Mouse (Mus musculus): ENCODE results near the gene Hfe2. TPM values are rescaled to one million over a fixed set of nuclear protein-coding genes. Genes with fewer than 3 reads are reported as not detected.
A peak's percentile ranks its signal among the peaks of the same experiment; 100 is the strongest.

Gene Hfe2
- total RNA-seq, 1 experiment from 2014 or later: not detected

DNA sequence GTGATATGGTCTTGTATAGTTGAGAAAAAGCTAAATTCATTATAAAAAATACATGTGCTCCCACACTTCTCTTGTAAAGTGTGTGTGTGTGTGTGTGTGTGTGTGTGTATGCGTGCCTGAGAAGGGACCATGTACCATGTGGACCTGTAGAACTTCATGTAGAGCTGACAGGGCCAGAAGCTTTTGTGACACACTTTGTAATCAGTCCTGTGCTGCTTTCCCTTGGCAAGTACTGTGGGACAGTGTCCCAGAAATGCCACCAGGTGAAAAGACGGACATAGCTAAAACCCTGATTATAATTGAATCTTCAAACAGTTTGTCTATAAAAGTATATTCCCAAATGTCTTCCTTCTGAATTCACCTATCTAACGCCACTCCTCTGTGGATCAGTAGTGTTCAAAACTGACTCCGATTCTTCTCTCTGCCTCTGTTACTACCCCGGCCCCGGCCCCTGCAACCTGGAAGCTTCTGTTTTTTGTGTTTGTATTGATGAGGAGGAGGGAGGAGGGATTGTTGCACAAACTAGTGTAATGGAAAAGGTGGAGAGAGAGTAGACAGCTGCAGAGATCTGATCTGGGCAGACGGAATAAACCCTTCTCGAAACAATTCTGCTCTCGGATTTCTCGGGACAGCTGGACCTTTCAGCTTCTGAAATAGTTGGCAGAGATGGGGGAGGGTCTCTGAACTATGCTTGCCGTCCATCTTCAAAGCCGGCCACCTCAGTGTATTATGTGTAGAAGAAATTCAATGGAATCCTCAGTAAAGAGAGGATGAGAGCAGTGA, 753 bp upstream of the Hfe2 start:
- ATAC-seq (replicated peaks; ENCODE audit: low read depth, poor library complexity, severe bottlenecking): no peak

DNA sequence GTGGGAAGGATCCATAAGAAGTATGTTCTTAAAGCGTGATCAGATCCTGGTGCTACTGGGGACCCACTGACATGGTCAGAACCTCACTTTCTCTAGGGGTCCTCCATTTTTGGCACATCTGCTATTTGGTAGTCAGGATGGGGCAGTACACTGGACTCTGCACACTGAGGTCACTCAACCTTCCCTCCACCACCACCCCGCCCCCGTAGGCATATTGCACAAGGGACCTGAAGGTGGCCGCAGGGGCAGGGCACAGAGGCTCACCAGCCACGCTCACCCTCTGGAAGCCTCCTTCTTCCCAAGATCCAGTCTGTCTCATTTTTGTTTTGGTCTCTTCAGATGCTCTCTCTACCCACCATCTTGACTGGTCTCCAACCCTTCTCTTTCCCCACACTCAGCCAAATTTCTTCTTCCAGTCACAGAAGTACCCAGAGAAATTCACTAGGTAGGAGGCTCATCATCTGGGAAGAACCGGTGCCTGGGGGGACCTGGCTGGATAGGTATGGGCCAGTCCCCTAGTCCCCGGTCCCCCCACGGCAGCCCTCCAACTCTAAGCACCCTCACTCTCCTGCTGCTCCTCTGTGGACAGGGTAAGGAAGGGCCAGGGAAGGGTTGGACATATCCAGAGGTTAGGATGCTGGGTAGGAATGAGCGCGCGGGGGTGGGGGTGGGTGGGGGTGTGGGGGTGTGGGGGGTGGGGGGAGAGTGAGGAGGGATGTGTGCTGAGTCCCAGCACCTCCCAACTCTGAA, 1.2 kb downstream of the Hfe2 start:
- ATAC-seq (replicated peaks; ENCODE audit: low read depth, poor library complexity, severe bottlenecking): no peak

DNA sequence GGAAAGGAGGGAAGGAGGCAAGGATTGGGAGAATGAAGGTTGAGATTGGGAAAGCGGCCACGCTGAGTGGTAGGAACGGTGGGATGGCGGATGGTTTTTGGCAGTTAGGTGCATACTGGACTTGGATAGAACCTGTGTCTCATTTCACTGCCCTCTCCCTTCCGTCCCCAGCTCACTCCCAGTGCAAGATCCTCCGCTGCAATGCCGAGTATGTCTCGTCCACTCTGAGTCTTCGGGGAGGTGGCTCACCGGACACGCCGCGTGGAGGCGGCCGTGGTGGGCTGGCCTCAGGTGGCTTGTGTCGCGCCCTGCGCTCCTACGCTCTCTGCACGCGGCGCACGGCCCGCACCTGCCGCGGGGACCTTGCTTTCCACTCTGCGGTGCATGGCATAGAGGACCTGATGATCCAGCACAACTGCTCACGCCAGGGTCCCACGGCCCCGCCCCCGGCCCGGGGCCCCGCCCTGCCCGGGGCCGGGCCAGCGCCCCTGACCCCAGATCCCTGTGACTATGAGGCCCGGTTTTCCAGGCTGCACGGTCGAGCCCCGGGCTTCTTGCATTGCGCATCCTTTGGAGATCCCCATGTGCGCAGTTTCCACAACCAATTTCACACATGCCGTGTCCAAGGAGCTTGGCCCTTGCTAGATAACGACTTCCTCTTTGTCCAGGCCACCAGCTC, 2.0 kb downstream of the Hfe2 start:
- peak; percentile 25; the same call in 1 of the 2 replicates for ATAC-seq (replicated peaks; ENCODE audit: low read depth, poor library complexity, severe bottlenecking)

DNA sequence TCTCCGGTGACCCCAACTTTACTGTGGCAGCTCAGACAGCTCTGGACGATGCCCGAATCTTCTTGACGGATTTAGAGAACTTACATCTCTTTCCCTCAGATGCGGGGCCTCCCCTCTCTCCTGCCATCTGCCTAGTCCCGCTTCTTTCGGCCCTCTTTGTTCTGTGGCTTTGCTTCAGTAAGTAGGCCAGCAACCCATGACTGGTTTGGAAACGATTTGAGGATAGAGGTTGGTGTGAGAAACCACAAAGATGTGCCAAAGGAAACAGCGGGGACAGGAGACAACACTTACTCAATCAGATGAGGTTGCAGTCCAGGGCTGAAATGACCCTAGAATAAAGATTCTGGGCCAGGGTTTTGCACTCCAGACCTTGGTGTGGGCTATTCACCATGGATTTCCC, 3.5 kb downstream of the Hfe2 start:
- ATAC-seq (replicated peaks; ENCODE audit: low read depth, poor library complexity, severe bottlenecking): no peak

DNA sequence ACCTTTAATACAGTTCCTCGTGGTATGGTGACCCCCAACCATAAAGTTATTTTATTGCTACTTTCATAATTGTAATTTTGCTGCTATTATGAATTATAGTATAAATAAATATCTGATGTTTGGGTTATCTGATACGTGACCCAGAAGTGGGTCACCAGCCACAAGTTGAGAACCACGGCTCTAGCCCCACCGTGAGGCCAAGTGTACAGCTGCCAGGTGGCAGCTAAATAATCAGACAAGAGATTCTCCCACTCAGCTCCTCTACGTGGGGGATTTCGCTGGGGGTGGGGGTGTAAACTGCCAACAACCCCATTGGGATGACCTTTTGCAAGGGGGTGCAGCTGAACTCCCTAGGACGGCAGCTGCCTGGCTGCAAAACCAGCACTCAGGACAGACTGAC, 7.1 kb downstream of the Hfe2 start:
- no peak for ATAC-seq (replicated peaks; ENCODE audit: low read depth, poor library complexity, severe bottlenecking)

DNA sequence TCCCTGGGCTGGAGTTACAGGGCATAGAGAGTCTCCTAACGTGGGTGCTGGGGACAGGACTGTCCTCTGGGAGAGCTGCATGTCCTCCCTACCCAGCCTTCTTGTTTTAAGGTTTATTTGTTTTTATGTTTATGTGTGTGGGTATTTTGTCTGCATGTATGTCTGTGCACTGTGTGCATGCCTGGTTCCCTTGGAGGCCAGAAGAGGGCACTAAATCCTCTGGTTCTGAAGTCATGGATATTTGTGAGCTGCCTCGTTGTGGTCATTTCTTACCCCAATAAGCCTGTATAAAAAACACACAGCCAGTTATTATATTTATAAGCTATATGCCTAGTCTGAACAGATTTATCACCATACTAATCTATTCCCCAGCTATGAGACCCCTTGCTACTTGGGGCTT, 9.3 kb downstream of the Hfe2 start:
- ATAC-seq (replicated peaks; ENCODE audit: low read depth, poor library complexity, severe bottlenecking): no peak

DNA sequence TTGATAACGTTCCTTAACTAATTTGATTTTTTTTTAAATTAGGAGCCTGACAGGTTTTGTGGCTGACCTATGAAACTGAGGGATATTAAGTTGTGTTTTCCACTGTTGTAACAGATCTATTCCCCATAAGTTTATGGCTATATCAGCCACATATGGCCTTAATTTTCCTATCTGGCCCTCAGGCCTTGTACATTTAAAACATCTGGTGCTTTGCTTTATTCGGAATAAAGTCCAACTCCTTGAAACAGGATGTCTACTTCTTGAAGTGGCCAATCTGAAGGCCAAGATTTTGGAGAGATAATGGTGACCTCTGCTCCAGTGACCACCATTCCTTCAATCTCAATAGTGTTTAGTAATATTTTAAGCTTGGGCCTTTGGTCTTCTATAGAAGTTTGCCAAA, 14.3 kb downstream of the Hfe2 start:
- ATAC-seq (replicated peaks; ENCODE audit: low read depth, poor library complexity, severe bottlenecking): no peak

DNA sequence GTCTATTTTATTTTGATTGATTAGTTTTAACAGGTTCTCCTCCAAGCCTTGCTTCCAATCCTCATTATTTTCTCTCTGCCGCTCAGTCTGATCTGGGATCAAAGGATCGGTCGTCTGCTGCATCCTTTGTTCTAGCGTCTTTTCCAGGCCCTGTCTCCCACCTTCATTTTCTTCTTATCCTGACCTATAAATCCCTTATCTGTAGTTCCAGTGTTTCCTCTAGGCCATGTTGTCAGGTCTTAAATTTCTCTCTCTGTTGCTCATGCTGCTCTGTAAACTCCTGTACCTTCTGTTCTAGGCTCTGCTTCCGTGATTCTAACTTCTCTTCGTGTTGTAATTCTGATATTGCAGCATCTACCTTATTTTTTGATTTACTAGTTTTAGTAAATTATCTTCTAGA, 15.8 kb downstream of the Hfe2 start:
- ATAC-seq (replicated peaks; ENCODE audit: low read depth, poor library complexity, severe bottlenecking): no peak

DNA sequence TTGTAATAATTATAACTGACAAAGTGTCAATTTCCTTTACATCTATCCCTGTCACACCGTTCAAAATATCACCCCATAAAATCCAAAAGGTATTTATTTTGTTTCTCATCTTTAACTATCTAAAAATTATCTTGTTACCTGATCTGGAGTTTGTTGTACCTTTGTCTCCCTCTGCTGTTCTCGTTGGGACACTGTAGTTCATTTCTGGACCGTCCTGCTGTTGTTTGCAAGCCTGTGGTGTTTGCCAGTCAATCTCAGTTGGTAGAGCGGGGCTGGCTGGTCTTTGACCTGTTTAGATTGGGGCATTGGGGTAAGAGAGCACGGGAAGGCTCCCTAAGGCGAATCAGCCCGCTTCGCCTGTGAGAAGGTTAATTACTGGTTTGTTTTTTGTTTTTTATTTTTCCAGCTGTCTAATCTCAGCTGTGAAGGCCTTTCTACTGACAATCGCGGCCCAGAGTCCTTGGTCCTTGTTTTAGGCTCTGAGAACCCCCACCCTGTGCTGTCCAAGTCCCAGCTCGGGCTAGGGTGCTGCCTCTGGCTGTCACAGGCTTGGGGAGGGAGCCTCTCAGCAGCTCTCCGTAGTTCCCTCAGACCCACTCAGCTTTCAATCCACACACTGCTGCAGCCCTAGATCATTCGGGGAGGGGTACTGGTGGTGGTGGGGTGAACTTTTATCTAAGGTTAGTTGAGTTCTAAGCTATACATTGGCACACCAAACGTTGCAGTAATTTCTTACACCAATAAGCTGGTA, 16.5 kb downstream of the Hfe2 start:
- ATAC-seq (replicated peaks; ENCODE audit: low read depth, poor library complexity, severe bottlenecking): 0 out of 2 replicates have a peak, but pooled peaks have one; percentile 32

DNA sequence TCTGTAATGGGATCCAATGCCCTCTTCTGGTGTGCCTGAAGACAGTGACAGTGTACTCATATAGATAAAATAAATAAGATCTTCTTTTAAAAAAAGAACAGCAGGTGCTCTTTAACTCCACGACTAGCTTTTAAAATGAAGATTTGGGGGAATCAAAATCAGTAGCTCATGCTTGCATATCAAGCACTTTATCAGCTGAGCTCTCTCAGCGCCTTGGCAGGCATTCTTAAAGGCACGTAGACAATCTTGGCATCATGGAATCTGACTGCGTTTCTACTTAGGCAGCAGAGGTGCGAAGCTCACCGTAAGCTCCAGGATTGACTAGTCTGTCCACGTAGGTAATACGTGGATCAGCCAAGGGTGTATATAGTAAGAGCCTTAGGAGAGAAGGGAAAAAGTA, 17.6 kb downstream of the Hfe2 start:
- no peak for ATAC-seq (replicated peaks; ENCODE audit: low read depth, poor library complexity, severe bottlenecking)

DNA sequence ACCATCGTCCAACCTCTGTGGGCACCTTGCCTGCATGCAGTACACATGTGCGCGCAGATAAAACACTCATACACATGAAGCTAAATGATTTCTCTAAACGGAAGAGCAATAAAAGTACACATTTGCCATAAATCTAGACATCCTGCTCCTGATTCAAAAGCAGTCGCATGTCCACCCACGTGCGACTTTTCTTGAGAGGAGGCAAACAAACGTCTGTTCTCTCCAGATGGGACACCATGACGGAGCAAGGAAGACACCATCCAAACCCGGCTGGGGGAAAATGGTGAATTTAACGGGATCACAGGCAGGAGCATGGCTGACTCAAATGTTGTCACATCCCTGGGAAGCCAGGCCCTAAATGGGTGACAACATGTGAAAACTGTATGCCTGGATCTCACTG, 18.4 kb downstream of the Hfe2 start:
- no peak for ATAC-seq (replicated peaks; ENCODE audit: low read depth, poor library complexity, severe bottlenecking)

DNA sequence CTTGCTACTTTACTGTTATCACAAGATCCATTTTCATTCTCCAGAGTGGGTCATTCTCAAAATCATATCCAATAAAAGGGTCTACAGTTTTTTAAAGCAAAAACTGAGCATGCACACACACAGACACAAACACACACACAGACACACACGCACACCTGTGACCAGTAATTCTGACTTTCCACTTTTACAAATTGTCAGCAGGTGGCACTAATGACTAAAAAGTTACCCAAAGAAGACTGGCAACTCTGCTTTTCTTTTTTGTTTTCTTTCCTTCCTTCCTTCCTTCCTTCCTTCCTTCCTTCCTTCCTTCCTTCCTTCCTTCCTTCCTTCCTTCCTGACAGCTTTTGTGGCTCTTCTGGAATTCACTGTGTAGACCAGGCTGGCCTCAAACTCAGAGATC, 20.6 kb downstream of the Hfe2 start:
- no peak for ATAC-seq (replicated peaks; ENCODE audit: low read depth, poor library complexity, severe bottlenecking)

DNA sequence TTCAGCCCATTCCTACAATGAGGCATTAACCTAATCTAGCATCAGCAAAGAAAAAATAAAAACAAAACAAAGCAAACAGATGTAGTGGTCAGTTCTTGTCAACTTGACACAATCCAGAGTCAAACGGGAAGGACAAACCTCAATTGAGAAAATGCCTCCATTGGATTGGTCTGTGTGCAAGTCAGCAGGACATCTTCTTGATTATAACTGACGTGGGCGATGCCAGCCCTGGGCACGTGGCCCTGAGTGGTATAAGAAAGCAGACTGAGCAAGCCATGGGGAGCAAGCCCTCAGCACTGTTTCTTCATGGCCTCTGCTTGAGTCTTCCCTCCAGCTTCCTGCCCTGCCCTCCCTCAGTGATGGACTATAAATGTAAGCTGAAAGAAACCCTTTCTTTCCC, 21.9 kb downstream of the Hfe2 start:
- no peak for ATAC-seq (replicated peaks; ENCODE audit: low read depth, poor library complexity, severe bottlenecking)

DNA sequence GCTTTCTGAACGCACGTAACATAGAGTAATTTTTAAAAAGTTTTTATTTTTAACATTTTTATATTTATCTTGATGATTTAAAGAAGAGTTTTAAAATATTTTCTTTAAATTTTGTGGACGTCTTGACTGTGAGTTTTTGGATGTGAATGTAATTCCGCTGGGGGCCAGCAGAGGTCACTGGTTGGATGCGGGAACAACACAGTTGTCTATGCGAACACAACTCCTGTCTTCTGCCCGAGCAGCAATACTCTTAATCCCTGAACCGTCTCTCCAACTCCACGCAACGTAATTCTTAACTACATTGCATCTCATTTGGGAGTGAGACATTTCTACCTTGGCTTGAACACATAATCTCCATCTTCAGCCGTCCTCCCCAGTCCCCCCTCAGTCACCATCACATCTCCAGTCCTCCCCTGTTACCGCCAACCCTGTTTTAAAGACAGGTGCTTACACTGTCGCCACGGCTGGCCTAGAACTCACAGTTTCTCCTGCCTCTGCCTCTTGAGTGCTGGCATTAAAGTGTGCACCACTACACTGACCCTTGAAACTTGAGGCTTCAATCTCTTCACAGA, 22.5 kb downstream of the Hfe2 start:
- ATAC-seq (replicated peaks; ENCODE audit: low read depth, poor library complexity, severe bottlenecking): peak; percentile 90

DNA sequence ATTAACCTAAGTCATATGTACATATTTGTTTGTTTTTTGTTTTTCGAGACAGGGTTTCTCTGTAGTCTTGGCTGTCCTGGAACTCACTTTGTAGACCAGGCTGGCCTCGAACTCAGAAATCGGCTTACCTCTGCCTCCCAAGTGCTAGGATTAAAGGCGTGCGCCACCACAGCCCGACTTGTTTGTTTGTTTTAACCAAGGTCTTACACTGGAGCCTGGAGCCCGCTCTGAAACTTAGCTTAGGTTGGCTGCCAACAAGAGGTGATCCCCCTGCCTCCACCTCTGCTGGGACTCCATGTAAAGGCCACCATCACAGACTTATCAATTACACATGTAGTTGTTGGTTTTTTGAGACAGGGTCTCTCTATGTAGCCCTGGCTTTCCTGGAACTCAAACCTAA, 23.9 kb downstream of the Hfe2 start:
- ATAC-seq (replicated peaks; ENCODE audit: low read depth, poor library complexity, severe bottlenecking): no peak

DNA sequence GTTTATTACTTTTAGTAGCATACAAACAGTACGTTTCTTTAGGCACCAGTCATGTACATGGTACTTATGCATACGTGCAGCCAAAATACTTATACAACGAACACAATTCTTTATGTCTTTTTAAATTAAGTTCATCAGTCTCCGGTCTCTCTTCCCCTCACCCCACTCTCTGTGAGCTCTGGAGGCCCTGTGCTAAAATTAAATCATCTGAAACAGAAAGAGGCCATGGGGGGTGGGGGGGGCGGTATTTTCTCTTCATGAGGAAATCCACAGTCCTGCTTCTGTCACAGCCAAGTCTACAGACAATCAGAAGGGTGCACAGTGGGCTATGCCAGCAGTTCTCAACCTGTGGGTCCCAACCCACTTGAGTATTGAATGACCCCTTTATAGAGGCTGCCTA, 24.4 kb downstream of the Hfe2 start:
- no peak for ATAC-seq (replicated peaks; ENCODE audit: low read depth, poor library complexity, severe bottlenecking)

DNA sequence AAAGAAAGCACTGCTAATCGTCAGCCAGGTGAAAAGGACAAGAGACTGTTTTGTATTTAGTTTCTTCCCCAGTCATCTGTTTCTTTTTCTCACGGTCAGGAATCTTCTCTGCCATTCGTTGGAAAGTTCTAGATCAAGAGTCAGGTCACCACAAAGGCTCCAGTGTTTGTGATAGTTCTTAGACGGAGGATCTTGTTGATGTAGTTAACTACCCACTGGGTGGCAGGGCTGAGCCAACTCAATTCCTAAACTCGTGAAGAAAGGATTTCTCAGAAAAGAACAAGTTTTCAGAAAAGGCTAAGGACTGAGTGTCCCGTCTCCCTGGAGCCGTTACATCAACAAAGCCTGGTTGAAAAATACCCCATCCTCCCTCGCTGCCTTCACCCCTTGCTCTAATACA, 26.2 kb downstream of the Hfe2 start:
- peak; percentile 71 for ATAC-seq (replicated peaks; ENCODE audit: low read depth, poor library complexity, severe bottlenecking)

DNA sequence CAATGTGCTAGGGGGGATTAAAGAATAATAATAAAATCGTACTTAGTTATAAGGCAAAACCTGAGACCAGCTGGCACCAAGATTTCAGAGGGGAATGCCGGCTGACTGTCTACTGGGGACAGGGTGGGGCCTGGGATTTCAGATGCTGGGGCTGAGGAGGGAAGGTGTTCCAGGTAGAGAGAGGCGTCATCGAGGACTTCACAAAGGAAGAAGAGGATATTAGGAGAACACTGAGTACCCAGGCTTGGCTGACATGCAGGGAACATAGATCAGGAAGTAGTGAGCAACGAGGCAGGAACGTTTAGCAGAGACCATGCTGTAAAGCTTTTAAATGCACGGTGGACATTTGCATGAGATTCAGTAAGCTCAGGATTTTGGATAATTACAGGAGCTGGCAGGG, 26.9 kb downstream of the Hfe2 start:
- no peak for ATAC-seq (replicated peaks; ENCODE audit: low read depth, poor library complexity, severe bottlenecking)

DNA sequence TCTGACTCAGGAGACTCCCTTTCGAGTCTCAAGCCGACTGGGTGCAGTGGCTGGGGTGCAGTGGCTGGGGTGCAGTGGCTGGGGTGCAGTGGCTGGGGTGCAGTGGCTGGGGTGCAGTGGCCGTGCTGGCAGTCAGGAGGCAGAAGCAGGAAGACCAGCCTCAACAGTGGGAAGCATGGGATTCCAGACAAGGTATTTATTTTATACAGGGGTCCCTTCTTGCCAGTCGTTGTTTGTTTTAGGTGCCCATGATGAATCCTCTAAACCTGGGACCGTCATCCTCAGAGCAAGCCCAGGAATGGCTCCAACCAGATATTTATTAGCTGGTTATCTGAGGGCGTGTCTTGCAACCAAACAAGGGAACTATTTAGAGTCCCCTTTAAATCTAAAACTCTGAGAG, 28.6 kb downstream of the Hfe2 start:
- no peak for ATAC-seq (replicated peaks; ENCODE audit: low read depth, poor library complexity, severe bottlenecking)

DNA sequence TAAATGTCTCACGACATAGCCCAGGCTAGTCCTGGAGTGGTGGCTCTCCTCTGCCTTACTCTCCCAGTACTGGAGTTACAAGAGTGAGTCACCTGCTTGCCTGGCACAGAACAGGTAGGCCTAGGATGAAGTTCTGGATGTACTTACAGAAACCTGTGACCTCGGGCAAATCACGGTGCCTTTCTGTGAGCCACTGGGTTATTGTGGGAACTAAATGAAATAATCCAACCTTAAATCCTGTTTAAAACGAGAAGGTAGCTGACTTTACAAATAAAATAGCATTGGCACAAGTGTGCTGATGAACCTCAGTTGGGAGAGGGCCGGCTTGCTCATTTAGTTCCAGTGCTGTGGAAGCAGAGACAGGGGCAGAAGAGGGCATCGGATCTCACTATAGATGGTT, 29.3 kb downstream of the Hfe2 start:
- no peak for ATAC-seq (replicated peaks; ENCODE audit: low read depth, poor library complexity, severe bottlenecking)

All from common myeloid progenitor, adult 5-6 weeks (primary cell).